Comparison of ENCODE assay signal across 11 mouse cellular contexts in genomic region chr11:95642534-95643280, GRCm38 (mm10). TPM values are rescaled to one million over a fixed set of nuclear protein-coding genes. Genes with fewer than 3 reads are reported as not detected.
DNase-seq lines count a peak whose midpoint lies in the region; ATAC-seq lines count a peak whose summit lies in the region.
"Had no signal": no experiment of that assay in that cellular context is flagged by ENCODE, and none has a peak within 500 bp of the region (broad histone marks: within the 10 kb centered on the region; RNA-seq: fewer than 3 reads in every experiment).

No protein-coding gene starts in this region.

- ATAC-seq in limb, embryonic 12.5 days (ENCODE audit: insufficient number of reproducible peaks, insufficient read depth, low FRiP score, low TSS enrichment, low read depth): no peak
- ATAC-seq in forebrain, embryonic 13.5 days: peak; percentile 87
- ATAC-seq in intestine, embryonic 16.5 days: peak; percentile 32; the same call in 1 of the 2 replicates
- no peak for ATAC-seq in heart, embryonic 11.5 days (replicated peaks; ENCODE audit: insufficient number of reproducible peaks, low FRiP score, low TSS enrichment)

- DNase-seq in limb, embryonic 10.5 days (ENCODE audit: low spot score): no peak
- peak; percentile 75 to 76 for DNase-seq in right cerebral cortex, postnatal 10 days (ENCODE audit: low spot score in 2 of 2)
- DNase-seq in heart, postnatal 4 days: no peak
- DNase-seq: adrenal gland, postnatal 10 days; kidney, adult 11 months had no signal

- H3K4me3 ChIP-seq in limb, embryonic 12.5 days (replicated peaks): no peak overlapping the region
- no peak overlapping the region for H3K4me3 ChIP-seq in limb, embryonic 10.5 days
- H3K4me3 ChIP-seq in forebrain, embryonic 13.5 days: no peak overlapping the region
- no peak overlapping the region for H3K4me3 ChIP-seq in intestine, embryonic 16.5 days (ENCODE audit: low read length)
- H3K4me3 ChIP-seq in heart, embryonic 11.5 days (ENCODE audit: low read depth, low read length): no peak overlapping the region
- H3K4me3 ChIP-seq: midbrain, embryonic 12.5 days had no signal

- H3K9ac ChIP-seq in limb, embryonic 12.5 days (replicated peaks): 0 out of 2 replicates have a peak overlapping the region, but pooled peaks have one; percentile 31
- no peak overlapping the region for H3K9ac ChIP-seq in forebrain, embryonic 13.5 days
- H3K9ac ChIP-seq in intestine, embryonic 16.5 days (ENCODE audit: low read depth, low read length): no peak overlapping the region
- H3K9ac ChIP-seq in heart, embryonic 11.5 days (ENCODE audit: low read depth, low read length): no peak overlapping the region
- H3K9ac ChIP-seq: midbrain, embryonic 12.5 days had no signal

- H3K4me2 ChIP-seq in limb, embryonic 12.5 days: no peak overlapping the region
- H3K4me2 ChIP-seq in forebrain, embryonic 13.5 days: peak overlapping the region; percentile 22
- H3K4me2 ChIP-seq in intestine, embryonic 16.5 days (ENCODE audit: low read depth, low read length): no peak overlapping the region
- no peak overlapping the region for H3K4me2 ChIP-seq in heart, embryonic 11.5 days
- H3K4me2 ChIP-seq: midbrain, embryonic 12.5 days had no signal

- H3K27me3 ChIP-seq in limb, embryonic 12.5 days: peaks cover 55% of the 10 kb centered on the region
- H3K27me3 ChIP-seq in limb, embryonic 10.5 days (ENCODE audit: low read depth, poor library complexity, severe bottlenecking): peaks cover 84% of the 10 kb centered on the region
- peaks cover 74% of the 10 kb centered on the region for H3K27me3 ChIP-seq in forebrain, embryonic 13.5 days
- H3K27me3 ChIP-seq in intestine, embryonic 16.5 days (replicated peaks; ENCODE audit: control insufficient read depth, insufficient read depth, low read length): peaks cover 15% of the 10 kb centered on the region; the same call in 1 of the 2 replicates
- peaks cover 50% of the 10 kb centered on the region for H3K27me3 ChIP-seq in heart, embryonic 11.5 days (ENCODE audit: control insufficient read depth, insufficient read depth, low read length)

- H3K4me1 ChIP-seq in limb, embryonic 12.5 days (replicated peaks): peaks cover 76% of the 10 kb centered on the region
- peaks cover 84% of the 10 kb centered on the region for H3K4me1 ChIP-seq in limb, embryonic 10.5 days
- peaks cover 47% of the 10 kb centered on the region for H3K4me1 ChIP-seq in forebrain, embryonic 13.5 days
- H3K4me1 ChIP-seq in intestine, embryonic 16.5 days (ENCODE audit: control insufficient read depth, insufficient read depth, low read length): peaks cover 15% of the 10 kb centered on the region
- peaks cover 22% of the 10 kb centered on the region for H3K4me1 ChIP-seq in heart, embryonic 11.5 days (ENCODE audit: control insufficient read depth, insufficient read depth, low read length)

- no peak overlapping the region for H3K27ac ChIP-seq in limb, embryonic 12.5 days
- no peak overlapping the region; the same call in 1 of the 2 replicates for H3K27ac ChIP-seq in limb, embryonic 10.5 days
- H3K27ac ChIP-seq in forebrain, embryonic 13.5 days: peak overlapping the region; percentile 25; the same call in 1 of the 2 replicates
- no peak overlapping the region for H3K27ac ChIP-seq in intestine, embryonic 16.5 days (ENCODE audit: low read length)
- no peak overlapping the region for H3K27ac ChIP-seq in heart, embryonic 11.5 days (ENCODE audit: low read depth, low read length)
- H3K27ac ChIP-seq: midbrain, embryonic 12.5 days had no signal

- no peaks in the 10 kb centered on the region for H3K9me3 ChIP-seq in limb, embryonic 12.5 days
- H3K9me3 ChIP-seq in limb, embryonic 10.5 days (replicated peaks): no peaks in the 10 kb centered on the region
- H3K9me3 ChIP-seq in forebrain, embryonic 13.5 days (replicated peaks): no peaks in the 10 kb centered on the region
- H3K9me3 ChIP-seq in intestine, embryonic 16.5 days (ENCODE audit: control insufficient read depth, low read length): no peaks in the 10 kb centered on the region
- no peaks in the 10 kb centered on the region for H3K9me3 ChIP-seq in heart, embryonic 11.5 days (replicated peaks; ENCODE audit: control insufficient read depth, low read length)
- H3K9me3 ChIP-seq: midbrain, embryonic 12.5 days had no signal

- 31% methylated on average over 12 of the region's 12 CpGs for WGBS in limb, embryonic 12.5 days
- 30% methylated on average over 12 of the region's 12 CpGs for WGBS in limb, embryonic 10.5 days
- 27% methylated on average over 12 of the region's 12 CpGs for WGBS in forebrain, embryonic 13.5 days
- WGBS in intestine, embryonic 16.5 days: 46% methylated on average over 12 of the region's 12 CpGs
- WGBS in heart, embryonic 11.5 days (ENCODE audit: insufficient replicate concordance): 27% methylated on average over 11 of the region's 12 CpGs

- H3K36me3 ChIP-seq in limb, embryonic 12.5 days: no peaks in the 10 kb centered on the region
- H3K36me3 ChIP-seq in limb, embryonic 10.5 days: no peaks in the 10 kb centered on the region
- no peaks in the 10 kb centered on the region for H3K36me3 ChIP-seq in forebrain, embryonic 13.5 days (ENCODE audit: poor library complexity, severe bottlenecking)
- H3K36me3 ChIP-seq in intestine, embryonic 16.5 days (ENCODE audit: control insufficient read depth, insufficient read depth, low read length): no peaks in the 10 kb centered on the region
- H3K36me3 ChIP-seq in heart, embryonic 11.5 days (ENCODE audit: control insufficient read depth, insufficient read depth, low read length): no peaks in the 10 kb centered on the region
- H3K36me3 ChIP-seq: midbrain, embryonic 12.5 days had no signal

RNA-seq across cellular contexts. Expression of gene Phb, which starts 24.1 kb away (rescaled TPM):
- polyA plus RNA-seq in limb, embryonic 12.5 days (2016; fragmentation: Nextera tagmentation; extraction: Ambion mirVana): 231 TPM in 2 replicates
- polyA plus RNA-seq in limb, embryonic 10.5 days (2016; fragmentation: Nextera tagmentation; extraction: Ambion mirVana): 293 and 361 TPM in 2 replicates
- polyA plus RNA-seq in forebrain, embryonic 13.5 days (2015; fragmentation: Nextera tagmentation; extraction: Ambion mirVana): 187 and 188 TPM in 2 replicates
- polyA plus RNA-seq in intestine, embryonic 16.5 days (2015; fragmentation: Nextera tagmentation; extraction: Ambion mirVana): 309 and 324 TPM in 2 replicates
- 100 to 1,000 TPM; 304 to 319 TPM for total RNA-seq in heart, postnatal 4 days (2021)
- 273 and 295 TPM in 2 replicates for polyA plus RNA-seq in heart, embryonic 11.5 days (2014; fragmentation: Nextera tagmentation; extraction: Ambion mirVana)

RNA-seq across cellular contexts. Expression of gene Ngfr, which starts 55.2 kb away (rescaled TPM):
- polyA plus RNA-seq in limb, embryonic 12.5 days (2016; fragmentation: Nextera tagmentation; extraction: Ambion mirVana): 24.3 and 26.7 TPM in 2 replicates
- 9.7 and 16.3 TPM in 2 replicates for polyA plus RNA-seq in limb, embryonic 10.5 days (2016; fragmentation: Nextera tagmentation; extraction: Ambion mirVana)
- 6.3 and 7.5 TPM in 2 replicates for polyA plus RNA-seq in forebrain, embryonic 13.5 days (2015; fragmentation: Nextera tagmentation; extraction: Ambion mirVana)
- polyA plus RNA-seq in intestine, embryonic 16.5 days (2015; fragmentation: Nextera tagmentation; extraction: Ambion mirVana): 15.5 and 15.8 TPM in 2 replicates
- total RNA-seq in heart, postnatal 4 days (2021): 1 to 10 TPM; 3.7 to 4.3 TPM
- 3.6 TPM in 2 replicates for polyA plus RNA-seq in heart, embryonic 11.5 days (2014; fragmentation: Nextera tagmentation; extraction: Ambion mirVana)
- total RNA-seq: granulocyte monocyte progenitor cell, adult 5-6 weeks had no signal

Comparison
In these comparisons a context has a peak if more than half of its experiments do, and no peak if none do; other contexts are left out.
1. ATAC-seq: peak in forebrain, embryonic 13.5 days (single experiment) and intestine, embryonic 16.5 days (single experiment); none in limb, embryonic 12.5 days (single experiment) and heart, embryonic 11.5 days (single experiment).
2. DNase-seq: peak in right cerebral cortex, postnatal 10 days (2 of 2); none in limb, embryonic 10.5 days (single experiment) and heart, postnatal 4 days (single experiment).